Mouse (Mus musculus): ENCODE results near the gene Rsrp1.
A peak's percentile ranks its signal among the peaks of the same experiment; 100 is the strongest.

Rsrp1 gene

DNA sequence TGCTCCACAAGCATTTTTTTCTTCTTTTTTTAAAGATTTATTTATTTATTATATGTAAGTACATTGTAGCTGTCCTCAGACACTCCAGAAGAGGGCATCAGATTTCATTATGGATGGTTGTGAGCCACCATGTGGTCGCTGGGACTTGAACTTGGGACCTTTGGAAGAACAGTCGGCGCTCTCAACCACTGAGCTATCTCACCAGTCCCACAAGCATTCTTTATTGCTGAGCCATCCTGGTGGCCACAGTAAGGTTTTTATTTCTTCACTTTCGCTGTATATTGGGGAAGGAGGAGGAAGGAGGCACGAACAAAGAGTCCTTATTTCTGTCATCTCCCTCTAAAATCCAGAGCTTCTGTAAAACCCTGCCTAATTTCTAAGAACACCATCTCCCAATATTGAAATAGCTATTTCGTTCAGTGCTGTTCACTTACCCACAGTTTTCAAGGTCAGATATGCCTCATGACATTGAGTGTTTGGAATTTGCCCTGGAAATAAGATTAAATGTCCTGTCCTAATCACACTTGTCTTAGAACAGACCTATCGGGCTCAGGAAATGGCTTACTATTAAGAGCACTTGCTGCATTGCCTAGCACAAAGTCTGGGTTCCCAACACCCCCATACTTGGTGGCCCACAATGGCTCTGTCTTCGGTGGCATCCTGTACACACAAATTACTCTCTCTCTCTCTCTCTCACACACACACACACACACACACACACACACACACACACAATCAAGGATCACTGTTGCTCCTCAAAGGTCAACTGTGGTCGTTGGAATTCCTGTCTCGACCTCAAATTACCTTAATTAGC lies 1.1 kb upstream of the Rsrp1 start:
- no peak for DNase-seq (ENCODE audit: extremely low spot score)

DNA sequence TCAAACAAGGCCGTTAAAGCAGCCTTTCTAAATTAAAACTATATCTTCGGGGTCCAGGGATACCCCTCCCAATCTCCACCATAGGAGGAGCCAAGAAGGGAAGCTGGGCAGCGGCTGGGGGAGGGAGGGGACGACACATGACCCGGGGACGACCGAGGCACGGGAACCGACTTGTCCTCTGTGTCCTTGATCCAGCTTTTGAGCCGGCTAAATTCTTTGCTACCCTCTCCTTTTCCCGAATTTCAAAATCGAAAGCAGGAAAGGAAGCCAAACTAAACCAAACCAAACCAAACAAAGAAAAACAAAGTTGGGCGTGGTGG lies 507 bp upstream of the Rsrp1 start:
- peak; percentile 73 for DNase-seq (ENCODE audit: extremely low spot score)

DNA sequence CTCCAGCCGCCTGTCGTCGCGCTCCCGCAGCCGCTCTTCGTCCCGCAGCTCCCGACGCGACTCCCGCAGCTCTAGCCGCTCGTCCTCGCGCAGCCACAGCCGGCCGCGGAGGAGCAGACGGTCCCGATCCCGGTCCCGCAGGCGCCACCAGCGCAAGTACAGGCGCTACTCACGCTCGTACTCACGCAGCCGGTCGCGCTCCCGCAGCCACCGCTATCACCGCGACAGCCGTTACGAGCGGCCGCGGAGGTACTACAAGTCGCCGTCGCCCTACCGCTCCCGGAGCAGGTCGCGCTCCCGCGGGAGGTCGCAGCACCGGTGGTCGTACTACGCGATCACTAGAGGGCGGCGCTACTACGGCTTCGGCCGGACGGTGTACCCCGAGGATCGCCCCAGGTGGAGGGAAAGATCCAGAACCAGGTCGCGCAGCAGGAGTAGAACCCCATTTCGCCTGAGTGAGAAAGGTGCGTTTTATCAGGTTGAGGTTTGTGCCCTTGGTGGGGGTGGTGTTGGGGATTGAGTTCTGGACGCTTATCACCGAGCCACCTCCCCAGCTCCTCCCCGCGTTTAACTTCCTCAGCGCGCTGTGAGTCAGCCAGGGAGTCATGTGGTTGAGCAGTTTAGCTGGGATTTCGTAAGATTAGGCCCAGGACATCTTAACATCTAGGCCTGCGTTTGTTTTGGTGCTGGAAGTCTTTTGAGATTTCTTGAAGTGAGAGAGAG lies 788 bp downstream of the Rsrp1 start:
- peak; percentile 47 for DNase-seq (ENCODE audit: extremely low spot score)

DNA sequence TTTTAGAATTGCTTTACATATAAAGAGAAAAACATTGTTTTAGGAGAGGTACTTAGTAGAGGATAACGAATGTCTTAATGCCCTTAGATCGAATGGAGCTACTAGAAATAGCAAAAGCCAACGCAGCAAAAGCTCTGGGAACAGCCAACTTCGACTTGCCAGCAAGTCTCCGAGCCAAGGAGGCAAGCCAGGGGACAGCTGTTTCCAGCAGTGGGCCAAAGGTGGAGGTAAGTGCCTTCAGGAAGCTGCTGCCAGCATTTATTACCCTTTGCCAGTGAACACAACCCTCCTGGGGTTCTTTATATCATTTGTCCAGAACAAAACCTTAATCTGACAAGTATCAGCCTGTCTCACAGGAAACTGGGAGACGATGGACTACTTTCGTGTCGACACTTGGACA lies 1.8 kb downstream of the Rsrp1 start:
- DNase-seq (ENCODE audit: extremely low spot score) = no peak

DNA sequence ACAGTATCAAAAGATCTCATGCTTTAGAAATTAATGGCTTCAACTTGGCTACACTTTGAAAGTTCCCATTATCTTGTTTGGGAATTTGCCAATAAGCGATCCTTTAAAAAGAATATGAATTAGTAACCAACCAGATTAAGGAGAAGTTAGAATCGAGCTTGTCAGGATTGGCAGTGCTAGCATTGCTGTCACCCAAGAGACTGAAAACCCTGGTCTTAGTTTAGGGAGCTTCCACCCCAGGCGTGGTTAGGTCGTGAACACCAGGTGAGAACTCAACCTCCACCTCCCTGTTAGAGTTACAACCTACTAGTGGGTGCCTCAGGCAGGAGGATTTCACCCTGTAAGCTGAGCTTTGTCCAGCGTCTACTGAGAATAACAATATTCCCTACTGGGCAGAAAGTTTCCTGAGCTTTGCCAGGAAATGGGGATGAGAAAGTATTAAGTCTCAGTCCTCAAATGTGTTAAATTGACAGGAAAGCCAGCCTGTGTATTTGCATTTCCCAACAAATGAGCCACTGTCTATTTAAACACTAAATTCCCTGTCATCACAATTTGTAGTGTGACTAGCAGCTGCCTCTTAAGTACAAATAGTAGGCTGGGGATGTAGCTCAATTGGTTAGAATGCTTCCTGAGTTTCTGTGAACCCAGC lies 4.5 kb downstream of the Rsrp1 start:
- DNase-seq (ENCODE audit: extremely low spot score) = no peak

DNA sequence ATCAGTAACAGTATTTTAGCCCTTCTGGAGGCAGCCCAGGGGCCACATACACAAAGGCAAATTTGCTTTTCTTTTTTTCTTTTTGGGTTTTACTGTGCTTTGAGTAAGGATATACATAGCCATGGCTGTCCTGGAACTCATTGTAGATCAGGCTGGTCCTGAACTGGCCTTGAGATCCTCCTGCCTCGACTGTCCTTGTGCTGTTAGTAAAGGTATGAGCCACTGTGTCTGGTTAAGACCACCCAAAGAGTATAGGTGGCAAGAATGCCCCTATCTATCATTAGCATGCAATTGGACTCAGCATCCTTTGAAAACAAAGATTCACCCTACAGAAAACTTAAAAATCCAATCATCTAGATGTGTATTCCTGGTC lies 5.1 kb downstream of the Rsrp1 start:
- DNase-seq (ENCODE audit: extremely low spot score) = no peak

DNA sequence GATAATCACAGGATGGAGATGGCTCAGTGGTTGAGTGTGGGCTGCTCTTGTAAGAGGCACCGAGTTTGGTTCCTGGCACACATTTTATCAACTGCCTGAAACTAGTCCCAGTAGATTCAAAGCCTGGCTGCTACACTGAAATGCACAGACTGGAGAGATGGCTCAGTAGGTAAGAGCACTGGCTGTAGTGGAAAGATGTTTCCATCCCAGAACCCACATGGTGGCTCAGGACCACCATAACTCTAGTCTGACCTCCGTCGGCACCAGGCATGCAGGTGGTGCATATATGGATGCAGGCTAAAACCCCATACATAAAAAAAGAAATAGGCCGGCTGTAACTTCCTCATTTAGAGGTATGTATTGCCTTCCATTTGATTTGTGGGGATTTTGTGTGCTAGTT lies 6.1 kb downstream of the Rsrp1 start:
- DNase-seq (ENCODE audit: extremely low spot score) = no peak

DNA sequence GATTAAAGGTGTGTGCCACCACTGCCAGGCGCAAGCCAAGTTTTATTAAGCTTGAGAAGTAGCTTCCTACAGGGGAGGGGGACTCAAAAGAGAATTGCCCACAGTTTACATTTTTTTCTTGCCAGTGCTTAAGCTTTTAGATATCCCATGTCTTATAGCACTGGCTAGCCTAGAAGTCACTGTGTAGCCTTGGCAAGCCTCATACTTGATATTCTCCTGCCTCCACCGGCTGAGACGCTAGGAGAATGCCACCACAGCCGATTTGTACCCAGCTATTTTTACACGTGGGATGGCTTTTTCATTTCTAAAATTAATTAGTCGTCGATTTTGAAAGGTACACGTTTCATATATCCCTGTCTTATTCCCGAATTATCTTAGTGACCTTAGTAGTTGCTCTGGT lies 6.8 kb downstream of the Rsrp1 start:
- no peak for DNase-seq (ENCODE audit: extremely low spot score)

DNA sequence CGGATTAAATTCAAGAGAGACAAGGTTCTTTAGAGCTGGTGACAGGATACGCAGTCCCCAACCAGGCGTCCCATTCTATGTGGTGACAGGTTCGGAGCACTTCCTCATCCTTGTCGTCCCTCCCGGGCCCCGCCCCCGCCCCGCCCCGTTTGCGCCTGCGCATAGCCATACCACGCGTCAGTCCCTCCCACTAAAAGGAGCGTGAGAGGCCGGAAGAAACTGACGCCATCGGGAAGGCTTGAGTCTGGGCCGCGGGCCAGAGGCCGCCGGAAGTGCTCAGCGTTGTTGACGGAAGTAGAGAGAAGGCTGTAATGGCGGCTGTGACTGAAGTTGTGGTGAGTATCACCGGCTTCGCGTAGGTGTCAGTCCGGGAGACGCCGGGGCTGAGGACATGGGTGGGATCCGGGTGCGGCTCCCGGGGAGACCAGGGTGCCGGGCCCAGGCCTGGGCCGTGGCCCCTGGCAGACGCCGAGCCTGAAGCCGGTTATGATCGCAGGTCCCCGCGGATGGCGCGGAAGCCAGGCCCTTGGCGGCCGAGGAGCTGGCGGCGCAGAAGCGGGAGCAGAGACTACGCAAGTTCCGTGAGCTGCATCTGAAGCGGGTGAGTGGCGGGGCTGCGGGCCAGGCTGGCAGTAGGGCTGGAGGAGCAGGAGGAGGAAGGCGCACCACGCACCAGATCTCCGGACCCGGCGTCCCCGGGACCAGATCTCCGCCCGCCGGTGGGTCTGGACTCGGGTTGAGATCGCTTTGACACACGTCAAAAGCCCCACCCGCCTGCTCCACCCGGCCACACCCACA lies 7.5 kb downstream of the Rsrp1 start, which contains the start of gene Syf2:
TSS of gene Syf2 (plus strand) at position 215 of the 798 bp plus-strand sequence.
- DNase-seq (ENCODE audit: extremely low spot score) = peak; percentile 96

DNA sequence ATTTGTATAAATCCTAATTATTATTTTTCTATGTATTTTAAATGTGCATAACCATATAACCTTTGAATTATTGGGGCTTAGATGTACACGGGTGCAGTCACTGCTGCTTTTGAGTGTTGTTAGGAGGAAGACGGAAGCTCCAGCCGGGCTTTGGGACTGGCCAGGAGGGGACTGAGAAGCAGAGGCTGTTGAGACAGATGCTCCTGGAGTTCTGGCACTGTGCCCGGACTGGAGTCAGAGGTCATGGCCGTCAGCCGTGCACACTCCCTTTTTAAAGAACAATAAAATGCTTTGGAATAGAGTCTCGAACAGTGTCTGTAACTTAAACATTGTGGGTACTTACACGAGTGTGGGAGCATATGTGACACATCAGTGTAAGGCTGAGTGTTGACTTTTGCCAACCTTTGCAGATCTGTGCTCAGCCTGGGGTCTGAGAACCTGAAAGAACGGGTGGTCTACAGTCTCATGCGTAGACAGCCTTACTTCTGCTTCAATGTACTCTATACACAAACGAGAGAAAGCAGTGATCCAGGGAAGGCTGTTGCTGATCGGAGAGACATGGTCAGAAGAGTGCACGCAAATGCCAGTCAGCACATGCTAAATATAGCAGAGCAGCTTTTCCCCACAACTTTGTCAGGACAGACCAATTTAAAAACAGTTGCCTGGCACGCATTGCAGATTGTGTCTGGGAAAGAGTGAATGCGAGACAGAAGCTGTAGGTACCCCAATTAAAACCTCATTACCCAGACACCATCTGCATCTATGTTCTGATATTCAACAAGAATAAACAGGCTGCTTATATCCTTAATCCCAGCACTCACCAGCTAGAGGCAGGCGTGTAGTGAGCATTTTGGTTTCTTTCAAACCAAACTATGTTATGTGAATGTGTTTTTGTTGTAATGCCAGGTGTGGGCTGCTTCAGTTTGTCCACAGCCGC lies 14.1 kb downstream of the Rsrp1 start:
- no peak for DNase-seq (ENCODE audit: extremely low spot score)

DNA sequence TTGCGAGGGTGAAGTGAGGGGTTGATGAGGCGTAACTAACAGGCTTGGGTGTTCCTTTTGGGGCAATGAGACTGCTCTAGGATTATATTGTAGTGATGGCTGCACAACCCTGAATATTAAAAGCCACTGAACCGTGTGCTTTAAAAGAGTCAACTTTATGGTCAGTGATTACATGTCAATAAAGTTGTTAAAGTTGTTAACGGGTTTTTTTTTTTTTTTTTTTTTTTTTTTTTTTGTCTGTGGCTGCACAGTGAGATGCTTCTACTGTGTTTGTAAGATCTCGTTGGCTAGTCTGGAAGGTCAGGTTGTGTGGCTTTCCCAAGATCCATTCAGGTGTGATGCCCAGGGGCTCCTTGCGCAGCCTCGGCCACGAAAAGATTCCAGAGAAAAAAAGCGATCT lies 16.5 kb downstream of the Rsrp1 start:
- no peak for DNase-seq (ENCODE audit: extremely low spot score)

DNA sequence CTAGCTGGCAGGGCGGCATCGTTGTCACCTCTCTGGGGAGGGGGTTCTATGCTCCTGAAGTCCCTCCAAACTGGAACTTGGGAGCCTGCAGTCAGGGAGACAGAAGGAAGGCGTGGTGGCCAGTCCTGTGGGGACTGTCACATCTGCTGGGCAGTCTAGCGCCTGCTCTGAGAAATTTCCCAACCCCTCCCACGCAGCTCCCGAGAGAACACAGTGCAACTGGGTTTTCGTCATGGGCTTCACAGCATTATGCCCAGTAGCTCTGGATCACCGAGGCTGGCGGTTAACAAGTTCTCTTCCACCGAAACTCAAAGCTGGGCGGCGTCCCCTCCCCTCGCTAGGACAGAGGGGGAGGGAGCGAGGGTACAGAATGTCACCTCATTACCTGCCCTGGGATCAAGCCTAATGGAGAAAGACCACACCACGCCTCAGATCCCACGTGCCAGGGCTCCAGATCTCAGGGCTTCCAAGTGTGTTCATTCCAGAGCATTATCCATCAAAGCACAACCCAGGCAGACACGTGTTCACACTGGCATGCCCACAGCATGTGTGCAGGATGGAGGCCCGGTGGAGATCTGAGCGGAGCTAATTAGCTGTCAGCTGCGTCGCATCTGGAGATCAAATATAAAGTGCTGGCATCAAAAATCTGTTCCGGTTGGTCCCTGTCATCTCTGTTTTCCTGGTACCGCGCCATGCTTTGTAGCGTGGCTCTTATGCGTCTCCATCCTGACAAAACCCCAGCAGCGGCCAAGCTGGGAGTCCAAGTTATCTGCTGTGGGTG lies 20.6 kb downstream of the Rsrp1 start:
- no peak for DNase-seq (ENCODE audit: extremely low spot score)

DNA sequence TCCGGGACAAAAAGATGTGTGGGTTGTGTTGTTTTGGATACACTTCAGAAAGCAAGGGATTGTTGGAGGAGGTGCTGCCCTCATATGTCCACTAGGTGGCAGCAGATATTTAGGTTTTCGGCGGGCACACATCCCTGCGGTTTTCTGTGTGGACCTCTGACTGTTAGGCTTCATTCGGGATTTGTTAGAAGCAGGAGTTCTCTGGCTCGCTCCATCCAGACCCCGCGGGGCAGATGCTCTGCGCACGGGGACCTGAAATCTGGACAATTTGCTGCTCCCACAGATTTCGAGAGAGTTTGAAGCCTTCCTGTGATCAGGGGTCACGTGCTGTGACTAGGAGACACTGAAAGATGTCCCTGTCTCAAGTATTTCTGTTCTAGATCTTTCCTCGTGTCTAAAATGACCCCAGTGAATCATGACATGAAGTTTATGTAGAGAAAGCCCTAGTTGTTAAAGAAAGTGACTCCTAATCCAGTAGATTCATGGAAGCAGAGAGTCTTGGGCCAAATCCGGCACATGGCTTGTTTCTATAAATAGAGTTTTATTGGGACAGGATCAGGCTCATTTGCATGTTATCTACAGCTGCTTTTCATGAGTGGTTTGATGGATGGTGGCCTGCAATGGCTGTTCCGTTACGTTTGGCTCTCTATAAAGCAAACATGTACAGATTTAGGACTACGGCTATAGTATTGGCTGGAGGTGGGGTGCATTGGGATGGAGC lies 22.8 kb downstream of the Rsrp1 start:
- DNase-seq (ENCODE audit: extremely low spot score) = peak; percentile 83

DNA sequence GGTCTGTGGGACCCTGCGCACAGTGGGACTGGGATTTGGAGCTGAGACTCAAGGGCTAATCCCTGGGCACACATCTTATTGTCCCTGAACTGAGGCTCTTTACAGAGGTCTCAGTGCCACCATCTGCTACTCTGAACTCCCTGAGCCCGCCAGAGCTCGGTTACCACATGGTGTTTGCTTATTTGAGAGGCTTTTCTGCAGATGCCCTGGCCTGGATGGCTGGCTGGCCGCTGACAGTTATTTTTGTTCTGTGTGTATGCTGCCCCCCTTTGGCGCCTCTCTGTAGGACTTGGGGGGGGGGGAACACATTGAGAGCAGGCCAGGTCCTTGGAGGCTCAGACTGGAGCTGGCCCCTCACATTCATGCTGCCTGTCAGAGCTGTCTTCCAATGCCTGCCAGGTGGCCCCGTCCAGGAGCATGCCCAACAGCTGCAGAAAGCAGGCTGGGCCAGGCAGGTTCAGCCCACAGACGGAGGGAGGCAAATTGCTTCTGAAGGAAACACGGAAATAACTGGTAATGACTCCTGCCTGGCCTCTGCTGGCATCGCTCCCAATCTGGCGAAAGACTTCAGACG lies 27.2 kb downstream of the Rsrp1 start:
- DNase-seq (ENCODE audit: extremely low spot score) = peak; percentile 50

DNA sequence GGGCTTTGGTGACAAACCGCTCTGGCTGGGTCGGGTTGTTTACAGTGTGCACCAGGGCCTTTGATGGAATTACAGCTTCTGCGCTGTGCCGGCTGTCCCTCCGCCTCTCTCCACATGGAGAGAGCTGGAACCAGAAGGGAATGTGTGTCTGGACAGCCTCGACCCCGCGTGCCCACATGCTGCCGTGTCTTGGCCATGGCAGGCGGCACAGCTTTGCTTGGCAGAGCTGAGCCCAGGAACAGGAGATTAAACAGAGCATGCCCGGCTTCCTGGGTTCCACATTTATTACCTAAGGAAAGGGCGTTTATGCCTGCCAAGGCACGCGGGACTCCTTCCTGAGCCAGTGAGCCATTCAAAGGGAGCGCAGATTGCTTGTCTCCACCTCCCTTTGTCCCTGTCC lies 31.1 kb downstream of the Rsrp1 start:
- DNase-seq (ENCODE audit: extremely low spot score) = no peak

DNA sequence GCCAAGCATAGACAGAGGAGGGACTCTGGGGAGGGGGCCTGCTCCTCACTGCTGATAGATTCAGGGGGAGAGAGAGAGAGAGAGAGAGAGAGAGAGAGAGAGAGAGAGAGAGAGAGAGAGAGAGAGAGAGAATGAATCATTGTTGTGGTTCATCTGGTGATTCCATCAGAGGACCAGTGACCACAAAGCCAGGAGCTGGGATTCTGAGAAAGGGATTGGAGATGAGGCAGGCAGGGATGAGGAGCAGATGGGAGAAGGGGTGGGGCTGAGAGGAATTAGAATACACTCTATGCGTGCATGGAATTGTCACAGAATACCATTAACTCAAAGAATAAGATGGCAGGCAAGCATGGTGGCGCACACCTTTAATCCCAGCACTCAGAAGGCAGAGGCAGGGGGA lies 31.8 kb downstream of the Rsrp1 start:
- no peak for DNase-seq (ENCODE audit: extremely low spot score)

DNA sequence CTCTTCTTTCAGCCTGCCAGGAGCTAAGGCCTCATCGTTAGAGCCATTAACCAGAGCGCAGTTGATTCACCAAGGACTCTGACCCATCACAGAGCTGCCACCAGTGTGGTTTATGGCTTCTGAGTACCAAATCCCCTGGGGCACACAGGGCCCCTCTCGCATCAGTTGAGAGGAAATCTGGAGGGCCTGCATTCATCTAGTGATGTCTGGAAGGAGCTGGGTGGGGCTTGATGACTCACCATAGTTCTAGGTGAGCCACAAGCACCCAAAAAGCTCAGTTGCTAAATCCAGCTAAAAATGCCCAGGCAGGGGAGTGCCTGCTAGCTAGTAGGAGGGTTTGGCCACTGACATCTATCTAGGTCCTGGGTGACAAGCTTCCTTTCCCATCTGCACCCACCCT lies 32.5 kb downstream of the Rsrp1 start:
- DNase-seq (ENCODE audit: extremely low spot score) = no peak

DNA sequence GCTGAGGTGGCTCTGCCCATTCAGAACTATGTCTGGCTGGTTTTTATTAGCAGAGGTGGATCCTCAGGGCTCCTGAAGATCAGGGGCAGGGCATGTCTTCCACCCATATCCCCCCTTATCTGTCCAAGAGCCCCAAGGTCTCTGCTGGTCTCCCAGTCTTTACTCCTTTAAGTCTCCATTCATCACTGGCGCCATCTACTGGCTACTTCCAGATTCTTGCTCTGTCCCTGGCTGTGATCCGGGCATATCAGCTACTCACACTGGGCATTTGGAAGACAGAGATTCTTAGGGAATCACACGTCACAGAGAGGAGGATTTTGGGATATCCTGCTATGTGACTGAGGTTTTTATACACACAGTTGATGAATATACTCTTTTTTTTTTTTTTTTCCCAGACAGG lies 32.9 kb downstream of the Rsrp1 start:
- DNase-seq (ENCODE audit: extremely low spot score) = peak; percentile 49
